Mouse (Mus musculus) inflammation-experienced regulatory T-cells, adult 16 weeks (primary cell): ENCODE data around the gene Fam219b. TPM values are rescaled to one million over a fixed set of nuclear protein-coding genes. Genes with fewer than 3 reads are reported as not detected.

Experiments used
- polyA plus RNA-seq: library from polyadenylated mRNA; unstranded; fragments of 100-300 nt; shearing (Covaris generic); gene quantifications from one replicate; pipeline ENCODE4 v1.2.1, GENCODE M21; 2017

The Fam219b gene
- 16.4 TPM for polyA plus RNA-seq

DNA sequence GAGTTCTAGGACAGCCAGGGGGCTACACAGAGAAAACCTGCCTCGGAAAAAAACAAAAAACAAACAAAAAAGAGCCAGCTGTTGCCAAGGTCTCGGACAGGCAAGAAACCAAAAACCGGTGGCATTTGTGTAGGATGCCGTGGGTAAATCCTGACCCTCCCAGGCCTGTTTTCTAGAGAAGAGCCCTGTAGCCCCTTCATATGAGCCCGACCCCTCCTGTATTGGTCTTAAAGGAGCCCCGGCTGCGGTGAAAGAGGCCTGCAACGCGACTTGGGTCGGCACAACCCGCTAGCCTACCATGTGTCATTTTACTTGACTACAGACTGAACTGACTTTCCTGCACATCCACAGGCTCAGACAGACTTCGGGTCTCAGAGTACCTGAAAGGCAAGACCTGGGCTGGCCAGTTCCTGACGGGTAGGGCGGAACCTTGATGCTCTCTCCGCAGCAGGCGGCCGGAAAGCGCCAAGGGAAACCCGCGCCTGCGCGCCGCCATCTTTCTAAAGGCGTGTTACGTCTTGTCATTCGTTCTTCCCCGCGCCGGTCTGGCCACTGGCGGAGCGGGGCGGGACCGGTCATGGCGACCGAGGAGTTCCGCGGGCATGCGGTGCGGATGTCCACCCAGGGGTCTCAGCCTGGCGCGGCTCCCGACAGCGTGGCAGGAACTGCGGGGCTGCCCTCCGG is at the start of gene Fam219b:
Gene Fam219b, plus strand, starts transcription at position 485 of the 684 bp plus-strand sequence.

DNA sequence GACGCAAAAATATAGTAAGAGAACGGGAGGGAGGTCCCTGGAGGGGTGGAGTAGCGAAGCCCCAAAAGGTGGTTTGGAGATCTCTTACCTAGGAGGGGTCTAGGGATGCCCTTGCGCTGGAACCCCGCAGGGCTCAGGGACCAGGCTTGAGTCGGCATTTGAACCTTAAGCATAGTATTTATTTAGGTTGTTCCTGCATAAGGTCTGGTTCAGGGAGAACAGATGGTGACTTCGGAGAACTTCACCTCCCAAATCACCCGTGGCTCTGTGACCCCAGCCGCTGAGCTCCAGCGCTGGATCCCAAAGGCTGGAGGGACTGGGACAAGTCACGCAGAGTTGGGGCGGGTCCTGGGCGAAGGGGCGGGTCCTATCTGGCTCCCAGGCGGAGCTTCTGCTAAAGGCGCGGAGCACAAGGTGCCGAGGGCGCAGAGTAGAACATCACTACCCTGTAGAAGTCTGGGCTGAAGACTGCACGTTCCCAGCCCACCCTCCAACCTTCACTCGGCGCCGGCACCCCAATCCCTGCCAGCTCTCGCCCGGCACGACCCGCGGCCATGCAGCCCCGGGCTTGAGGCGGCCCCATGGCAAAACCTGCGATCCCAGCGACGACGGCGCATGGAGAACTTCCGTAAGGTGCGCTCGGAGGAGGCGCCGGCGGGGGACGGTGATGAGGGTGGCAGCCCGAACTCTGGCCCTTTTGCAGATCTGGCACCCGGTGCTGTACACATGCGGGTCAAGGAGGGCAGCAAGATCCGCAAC is 33.5 kb upstream of the Fam219b start, which contains the start of gene Rpp25:
Gene Rpp25, plus strand, starts transcription at position 405 of the 759 bp plus-strand sequence.

DNA sequence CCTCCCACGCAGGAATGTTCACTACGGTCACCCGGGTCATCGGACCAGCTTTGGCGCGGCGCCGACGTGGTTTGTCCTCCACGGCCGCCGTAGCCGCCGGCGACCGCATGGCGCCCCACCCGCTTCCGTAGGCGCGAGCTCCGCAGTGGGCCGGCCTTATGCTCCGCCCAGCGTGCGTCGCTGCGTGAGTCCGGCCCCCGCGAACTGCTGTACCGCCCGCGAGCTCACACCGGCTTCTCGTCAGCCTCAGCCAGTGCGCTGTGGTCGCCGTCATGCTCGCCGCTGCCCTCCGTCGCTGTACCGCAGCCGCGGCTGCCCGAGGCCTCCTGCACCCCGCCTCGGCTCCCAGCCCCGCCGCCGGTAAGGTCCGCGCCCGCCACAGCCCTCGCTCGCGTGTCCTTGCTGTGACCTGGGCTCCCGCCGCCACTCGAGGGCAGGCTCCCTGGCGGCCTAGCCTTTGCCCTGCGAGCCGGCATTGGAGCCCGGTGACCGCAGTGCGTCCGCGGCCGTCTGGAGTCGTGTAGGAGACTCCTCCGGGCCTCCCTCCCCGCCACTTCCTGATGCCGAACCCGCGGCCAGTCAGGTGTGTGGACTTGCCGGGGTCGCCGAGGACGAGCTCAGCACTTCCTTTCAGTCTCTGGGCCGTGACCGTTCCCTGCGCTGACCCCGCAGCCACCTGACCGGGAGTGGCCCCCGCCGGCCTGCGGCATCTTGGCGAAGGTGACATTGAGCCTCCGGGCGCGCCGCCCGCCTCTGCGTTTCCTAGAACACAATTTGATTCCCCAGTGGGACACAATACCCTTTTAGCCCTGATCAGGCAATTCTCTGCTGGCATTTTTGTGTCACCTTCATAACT is 16.0 kb upstream of the Fam219b start, which contains the start of gene Cox5a:
Gene Cox5a, plus strand, starts transcription at position 219 of the 856 bp plus-strand sequence.

DNA sequence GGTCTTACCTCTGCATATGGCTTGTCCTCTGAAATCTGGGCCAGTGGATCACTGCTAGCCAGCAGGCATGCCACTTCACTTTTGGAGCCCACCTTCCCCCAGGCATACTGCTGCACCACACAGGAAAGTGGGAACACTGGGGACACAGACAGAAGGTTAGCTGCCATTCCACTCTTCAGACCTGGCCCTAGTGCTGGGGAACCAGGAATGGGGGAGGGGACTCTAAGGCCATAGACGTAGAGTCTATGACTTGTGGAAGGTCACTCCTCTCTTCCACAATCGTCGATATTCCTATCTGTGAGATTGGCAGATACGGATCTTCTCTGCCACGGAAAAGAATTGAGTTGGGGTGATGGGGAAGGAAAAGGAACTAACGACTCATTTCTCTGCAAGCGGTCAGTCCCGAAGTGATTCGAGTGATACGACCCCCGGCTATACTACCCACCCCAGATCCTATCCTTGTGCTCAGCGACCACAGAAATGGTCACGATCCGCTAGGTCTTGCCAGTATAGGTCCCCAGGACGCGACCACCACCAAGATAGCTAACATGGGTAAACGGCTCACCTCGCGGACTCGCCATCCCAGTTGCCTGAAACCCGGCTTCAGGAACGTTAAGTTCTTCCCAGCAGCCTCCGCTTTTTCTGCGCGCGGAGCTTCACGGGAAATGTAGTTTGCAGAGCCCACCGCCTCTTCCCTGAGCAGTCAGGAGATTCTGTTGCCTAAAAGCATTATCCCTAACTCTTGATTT is 15.0 kb downstream of the Fam219b start, which contains the start of gene Mpi:
Gene Mpi, minus strand, starts transcription at position 625 of the 749 bp plus-strand sequence.

DNA sequence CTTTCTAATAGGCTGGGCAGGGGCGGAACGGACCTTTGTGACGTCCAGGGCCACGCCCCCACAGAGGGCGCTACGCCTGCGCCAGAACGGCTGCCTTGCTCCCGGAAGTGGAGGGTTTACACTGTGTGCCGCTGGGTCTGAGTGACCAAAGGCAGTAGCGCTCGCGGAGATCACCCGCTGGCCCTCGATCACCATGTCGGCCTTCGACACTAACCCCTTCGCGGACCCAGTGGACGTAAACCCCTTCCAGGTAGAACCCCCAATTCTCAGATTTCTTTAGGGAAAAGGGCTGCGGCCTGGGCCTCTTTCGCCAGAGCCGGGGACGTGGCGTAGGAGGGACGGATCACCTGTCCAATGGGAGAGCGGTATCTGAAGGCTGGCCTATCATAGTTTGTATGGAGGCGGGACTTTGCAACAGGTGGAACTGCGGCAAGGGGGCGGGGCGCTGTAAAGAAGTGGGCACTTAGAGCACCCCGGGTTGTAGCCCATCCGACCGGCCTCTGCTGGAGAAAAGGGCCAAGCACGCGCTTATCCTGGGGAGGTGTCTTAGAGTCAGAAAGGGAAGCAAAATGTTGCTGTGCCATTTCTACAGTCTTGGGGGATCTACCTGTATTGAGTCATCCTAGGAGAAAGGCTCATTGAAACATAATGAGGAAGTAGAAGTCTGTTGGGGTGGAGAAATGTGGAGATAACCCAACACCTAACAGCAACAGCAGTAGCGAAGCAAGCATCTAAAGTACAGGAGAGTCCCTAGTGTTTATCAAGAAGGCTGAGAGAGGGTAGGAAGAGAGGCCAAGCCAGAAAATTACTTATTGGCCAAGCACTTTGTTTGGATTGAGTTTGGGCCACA is 23.8 kb downstream of the Fam219b start, which contains the start of gene Scamp2:
Gene Scamp2, plus strand, starts transcription at position 83 of the 850 bp plus-strand sequence.

DNA sequence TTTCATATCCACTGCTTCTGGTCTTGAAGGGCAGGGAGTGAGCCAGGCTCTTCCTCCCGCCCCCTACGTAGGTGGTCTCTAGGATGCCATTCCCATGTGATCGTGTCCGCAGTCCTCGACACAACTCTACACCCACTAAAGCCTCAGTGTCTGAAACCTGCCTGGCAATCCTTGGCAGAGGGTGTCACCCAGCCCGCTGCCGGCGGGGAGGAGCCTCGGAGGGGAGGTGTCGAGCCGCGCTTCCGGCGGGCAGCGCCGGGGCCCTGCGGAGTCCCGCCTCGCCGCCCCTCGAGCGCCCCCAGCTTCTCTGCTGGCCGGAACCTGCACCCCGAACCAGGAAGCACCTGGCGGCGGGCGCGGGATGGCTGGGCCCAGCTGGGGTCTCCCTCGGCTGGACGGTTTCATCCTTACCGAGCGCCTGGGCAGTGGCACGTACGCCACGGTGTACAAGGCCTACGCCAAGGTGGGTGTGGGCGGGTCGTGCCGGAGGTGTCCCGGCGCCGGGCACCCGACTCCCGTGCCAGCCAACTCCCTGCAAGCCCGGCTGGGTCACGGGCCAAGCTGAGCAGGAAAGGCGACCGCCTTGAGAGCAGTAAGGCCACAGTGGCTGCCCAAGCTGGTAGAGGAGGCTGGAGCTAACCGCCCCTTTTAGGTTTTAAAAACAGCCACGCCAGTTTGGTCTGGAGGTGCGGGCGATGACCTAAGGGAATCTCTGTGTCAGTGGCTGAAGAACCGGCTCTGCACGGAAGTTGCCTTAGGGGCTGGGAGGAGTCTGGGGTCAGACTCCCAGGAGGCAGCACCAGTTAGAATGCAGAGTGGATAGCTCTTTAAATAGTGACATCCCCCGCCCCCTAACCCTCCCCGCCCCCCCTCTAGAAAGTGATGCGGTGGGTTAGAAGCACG is 52.1 kb downstream of the Fam219b start, which contains the start of gene Ulk3:
Gene Ulk3, plus strand, starts transcription at position 229 of the 903 bp plus-strand sequence.

Other genes starting within 250 kb of the Fam219b start
- 185 TPM for gene Ppcdc, start 97.4 kb upstream of the Fam219b start, polyA plus RNA-seq
- 0.73 TPM for gene Scamp5, start 69.5 kb upstream of the Fam219b start, polyA plus RNA-seq
- not detected for gene Rpp25, start 33.5 kb upstream of the Fam219b start, polyA plus RNA-seq
- 235 TPM for gene Cox5a, start 16.3 kb upstream of the Fam219b start, polyA plus RNA-seq
- 22.8 TPM for gene Mpi, start 15.2 kb downstream of the Fam219b start, polyA plus RNA-seq
- 121 TPM for gene Scamp2, start 23.4 kb downstream of the Fam219b start, polyA plus RNA-seq
- 98.6 TPM for gene Ulk3, start 51.9 kb downstream of the Fam219b start, polyA plus RNA-seq
- not detected for gene Cplx3, start 68.8 kb downstream of the Fam219b start, polyA plus RNA-seq
- gene Lman1l, start 83.2 kb downstream of the Fam219b start, polyA plus RNA-seq: 0.20 TPM
- gene Csk, start 116.1 kb downstream of the Fam219b start, polyA plus RNA-seq: 193 TPM
- gene Cyp1a2, start 146.2 kb downstream of the Fam219b start, polyA plus RNA-seq: not detected
- gene Cyp1a1, start 150.4 kb downstream of the Fam219b start, polyA plus RNA-seq: 1.0 TPM
- 58.7 TPM for gene Edc3, start 171.0 kb downstream of the Fam219b start, polyA plus RNA-seq
- gene Clk3, start 228.3 kb downstream of the Fam219b start, polyA plus RNA-seq: 183 TPM